Mouse (Mus musculus): ENCODE data around the gene Ddc. TPM values are rescaled to one million over a fixed set of nuclear protein-coding genes. Genes with fewer than 3 reads are reported as not detected.

Gene Ddc
- polyA plus RNA-seq, 1 experiment from 2014 or later: 12.4 TPM

DNA sequence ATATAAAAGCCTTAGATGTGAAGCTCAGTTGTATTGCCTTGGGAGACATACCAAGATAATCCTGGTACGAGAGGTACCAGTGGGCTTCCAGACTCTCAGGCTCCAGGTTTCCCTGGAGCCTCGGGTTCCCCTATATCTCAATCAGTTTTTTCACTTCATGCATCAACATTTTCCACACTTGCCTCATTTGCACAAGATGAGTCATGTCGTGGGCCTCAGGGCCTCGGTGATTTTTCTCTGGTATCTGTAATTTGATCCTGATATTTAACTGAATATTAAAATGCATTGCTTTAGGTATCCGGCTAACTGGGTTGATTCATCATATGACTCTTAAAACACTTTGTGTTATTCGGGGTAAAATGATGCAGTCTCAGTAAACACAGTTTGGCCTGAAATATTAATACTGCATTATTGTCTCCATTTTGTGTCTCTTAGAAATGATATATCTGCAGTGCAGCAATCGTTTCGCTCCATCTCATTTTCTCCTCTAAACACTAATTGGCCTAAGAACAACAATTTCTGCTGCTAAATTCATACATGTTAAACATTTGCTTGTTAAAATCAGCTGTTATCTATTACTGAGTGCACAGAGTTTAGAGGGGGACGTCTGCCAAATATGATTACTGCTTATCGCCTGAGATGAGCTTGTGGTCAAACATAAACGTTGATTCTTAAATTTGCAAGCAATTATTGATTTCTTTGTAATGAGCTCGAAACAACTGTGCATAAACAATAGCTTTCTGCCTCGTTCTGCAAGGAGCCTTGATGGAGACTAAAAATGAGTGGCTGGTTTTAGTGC is 48.2 kb downstream of the Ddc start:
- Histone ChIP-seq H3K4me1 (ENCODE audit: insufficient read depth, low read depth, low read length) (peaks cover 5% of the 10 kb centered on the region; the same call in 1 of the 2 replicates), H3K4me3 (ENCODE audit: low read depth, low read length) (no peak overlapping the region), H3K4me2 (replicated peaks; ENCODE audit: low read depth, low read length) (no peak overlapping the region), H3K9me3 (ENCODE audit: low read length) (no peaks in the 10 kb centered on the region), H3K27ac (ENCODE audit: low read length) (no peak overlapping the region), H3K27me3 (replicated peaks; ENCODE audit: insufficient read depth, low read length) (no peaks in the 10 kb centered on the region), H3K36me3 (ENCODE audit: insufficient read depth, low read length) (no peaks in the 10 kb centered on the region), H3K9ac (replicated peaks; ENCODE audit: low read depth) (no peak overlapping the region)
- TF ChIP-seq CTCF (IDR thresholded peaks at IDR 0.05) (no peak), EP300 (IDR thresholded peaks at IDR 0.05) (no peak)
- ATAC-seq (no peak), DNase-seq (ENCODE audit: low spot score) (no peak)
- 56% methylated on average over 13 of the region's 13 CpGs for WGBS

- Histone ChIP-seq H3K4me1 (ENCODE audit: insufficient read depth, low read depth, low read length) (peaks cover 14% of the 10 kb centered on the region; the same call in 1 of the 2 replicates), H3K27ac (ENCODE audit: low read length) (0 out of 2 replicates have a peak overlapping the region, but pooled peaks have one; percentile 26), H3K36me3 (ENCODE audit: insufficient read depth, low read length) (no peaks in the 10 kb centered on the region), H3K27me3 (replicated peaks; ENCODE audit: insufficient read depth, low read length) (no peaks in the 10 kb centered on the region), H3K9ac (replicated peaks; ENCODE audit: low read depth) (no peak overlapping the region), H3K4me3 (ENCODE audit: low read depth, low read length) (no peak overlapping the region), H3K4me2 (replicated peaks; ENCODE audit: low read depth, low read length) (no peak overlapping the region), H3K9me3 (ENCODE audit: low read length) (no peaks in the 10 kb centered on the region)
- DNase-seq (ENCODE audit: low spot score): peak; percentile 69
- WGBS: 64% methylated on average over 4 of the region's 4 CpGs
- TF ChIP-seq EP300 (IDR thresholded peaks at IDR 0.05) (peak; percentile 79), CTCF (IDR thresholded peaks at IDR 0.05) (no peak)
- ATAC-seq: peak; percentile 70
These were observed 49.5 kb downstream of the Ddc start for GRCm38 (mm10) chr11:11848467-11848866.

DNA sequence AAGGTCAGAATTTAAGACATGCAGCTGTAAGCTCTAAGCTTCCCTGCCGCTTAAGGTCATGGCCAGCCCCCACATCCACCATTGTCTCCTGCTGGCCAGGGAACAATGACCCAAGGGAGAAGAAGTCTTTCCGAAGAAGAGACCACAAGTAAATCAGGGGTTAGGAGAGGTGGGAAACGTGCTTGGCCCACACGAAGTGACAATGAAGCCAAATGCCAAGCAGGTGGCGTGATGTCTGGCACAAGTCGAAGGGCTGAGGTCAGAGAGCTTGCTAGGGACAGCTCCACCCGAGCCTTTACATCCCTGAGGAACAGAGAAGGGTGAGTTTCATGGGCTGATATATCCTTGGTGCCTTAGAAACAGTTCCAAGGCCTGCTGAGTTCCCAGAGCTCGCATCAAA is 52.9 kb downstream of the Ddc start:
- no peak for DNase-seq (ENCODE audit: low spot score)
- 71% methylated on average over 8 of the region's 8 CpGs for WGBS
- peaks cover 11% of the 10 kb centered on the region; the same call in 1 of the 2 replicates for H3K4me1 ChIP-seq (ENCODE audit: insufficient read depth, low read depth, low read length)
- H3K9ac ChIP-seq (replicated peaks; ENCODE audit: low read depth): no peak overlapping the region
- no peak for TF ChIP-seq EP300 (IDR thresholded peaks at IDR 0.05)
- no peak for TF ChIP-seq CTCF (IDR thresholded peaks at IDR 0.05)
- H3K36me3 ChIP-seq (ENCODE audit: insufficient read depth, low read length): no peaks in the 10 kb centered on the region
- H3K27me3 ChIP-seq (replicated peaks; ENCODE audit: insufficient read depth, low read length): no peaks in the 10 kb centered on the region
- no peak for ATAC-seq
- H3K27ac ChIP-seq (ENCODE audit: low read length): peak overlapping the region; percentile 66
- no peak overlapping the region for H3K4me3 ChIP-seq (ENCODE audit: low read depth, low read length)
- H3K4me2 ChIP-seq (replicated peaks; ENCODE audit: low read depth, low read length): no peak overlapping the region
- H3K9me3 ChIP-seq (ENCODE audit: low read length): no peaks in the 10 kb centered on the region

GRCm38 (mm10) chr11:11844367-11844971 is 53.5 kb downstream of the Ddc start:
- 50% methylated on average over 13 of the region's 13 CpGs for WGBS
- TF ChIP-seq CTCF (IDR thresholded peaks at IDR 0.05) (peak; percentile 87), EP300 (IDR thresholded peaks at IDR 0.05) (peak; percentile 97)
- no peaks in the 10 kb centered on the region for H3K36me3 ChIP-seq (ENCODE audit: insufficient read depth, low read length)
- no peaks in the 10 kb centered on the region for H3K27me3 ChIP-seq (replicated peaks; ENCODE audit: insufficient read depth, low read length)
- H3K9ac ChIP-seq (replicated peaks; ENCODE audit: low read depth): no peak overlapping the region
- peaks cover 11% of the 10 kb centered on the region; the same call in 1 of the 2 replicates for H3K4me1 ChIP-seq (ENCODE audit: insufficient read depth, low read depth, low read length)
- no peak overlapping the region for H3K4me2 ChIP-seq (replicated peaks; ENCODE audit: low read depth, low read length)
- H3K4me3 ChIP-seq (ENCODE audit: low read depth, low read length): no peak overlapping the region
- ATAC-seq (peak; percentile 87), DNase-seq (ENCODE audit: low spot score) (peak; percentile 90)
- H3K27ac ChIP-seq (ENCODE audit: low read length): peak overlapping the region; percentile 66
- no peaks in the 10 kb centered on the region for H3K9me3 ChIP-seq (ENCODE audit: low read length)

DNA sequence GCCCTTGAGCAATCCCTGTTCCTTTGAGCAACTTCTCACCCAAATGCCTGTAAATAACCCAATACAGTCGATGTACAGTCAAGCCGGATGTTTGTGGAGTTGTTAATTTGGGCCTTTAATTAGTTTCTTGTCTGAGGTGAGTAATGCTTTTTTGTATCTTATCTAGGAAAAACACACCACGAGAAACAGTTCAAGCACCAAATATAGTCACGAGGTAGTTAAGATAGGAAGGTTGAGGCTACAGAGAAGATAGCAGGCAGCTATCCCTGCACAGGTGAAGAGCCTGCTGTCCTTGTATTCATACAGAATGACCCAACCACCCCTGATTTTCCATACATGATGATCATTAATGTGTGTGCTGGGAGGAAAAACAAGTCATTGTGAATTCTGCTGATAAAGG is 56.4 kb downstream of the Ddc start:
- Histone ChIP-seq H3K27me3 (replicated peaks; ENCODE audit: insufficient read depth, low read length) (no peaks in the 10 kb centered on the region), H3K4me2 (replicated peaks; ENCODE audit: low read depth, low read length) (no peak overlapping the region), H3K9ac (replicated peaks; ENCODE audit: low read depth) (no peak overlapping the region), H3K4me1 (ENCODE audit: insufficient read depth, low read depth, low read length) (peaks cover 18% of the 10 kb centered on the region; the same call in 1 of the 2 replicates), H3K27ac (ENCODE audit: low read length) (no peak overlapping the region), H3K9me3 (ENCODE audit: low read length) (no peaks in the 10 kb centered on the region), H3K4me3 (ENCODE audit: low read depth, low read length) (no peak overlapping the region), H3K36me3 (ENCODE audit: insufficient read depth, low read length) (no peaks in the 10 kb centered on the region)
- WGBS: 40% methylated on average over 4 of the region's 4 CpGs
- no peak for ATAC-seq
- TF ChIP-seq CTCF (IDR thresholded peaks at IDR 0.05): no peak
- TF ChIP-seq EP300 (IDR thresholded peaks at IDR 0.05): no peak
- no peak for DNase-seq (ENCODE audit: low spot score)

DNA sequence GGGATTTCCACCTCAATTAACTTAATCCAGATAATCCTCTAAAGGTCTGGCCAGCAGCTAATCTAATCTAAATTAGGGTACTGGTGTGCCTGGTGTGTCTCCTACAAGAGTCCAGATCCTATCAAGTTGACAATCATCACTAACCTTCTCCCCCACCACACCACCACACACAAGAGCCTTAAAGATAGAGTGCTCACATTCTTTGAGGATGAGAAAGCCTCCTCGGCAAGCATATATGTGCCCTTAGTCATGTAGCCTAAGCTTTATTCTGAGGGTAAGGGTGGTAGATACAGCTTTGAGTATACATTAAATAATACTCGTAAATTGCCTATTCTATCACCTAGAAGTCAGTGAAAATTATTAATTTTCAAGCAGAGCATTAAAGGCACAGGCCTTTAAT is 57.2 kb downstream of the Ddc start:
- no peak for TF ChIP-seq CTCF (IDR thresholded peaks at IDR 0.05)
- no peak for TF ChIP-seq EP300 (IDR thresholded peaks at IDR 0.05)

More for the DNA sequence above, 57.2 kb downstream of the Ddc start:
- 64% methylated on average over 2 of the region's 2 CpGs for WGBS
- Histone ChIP-seq H3K4me1 (ENCODE audit: insufficient read depth, low read depth, low read length) (peaks cover 18% of the 10 kb centered on the region; the same call in 1 of the 2 replicates), H3K4me2 (replicated peaks; ENCODE audit: low read depth, low read length) (no peak overlapping the region), H3K9me3 (ENCODE audit: low read length) (no peaks in the 10 kb centered on the region), H3K36me3 (ENCODE audit: insufficient read depth, low read length) (no peaks in the 10 kb centered on the region), H3K27me3 (replicated peaks; ENCODE audit: insufficient read depth, low read length) (no peaks in the 10 kb centered on the region), H3K9ac (replicated peaks; ENCODE audit: low read depth) (no peak overlapping the region), H3K4me3 (ENCODE audit: low read depth, low read length) (no peak overlapping the region), H3K27ac (ENCODE audit: low read length) (no peak overlapping the region)
- ATAC-seq (no peak), DNase-seq (ENCODE audit: low spot score) (no peak)
